ENCODE assay signal across 13 mouse cellular contexts in genomic region chr11:85577816-85578645, GRCm38 (mm10).
DNase-seq lines count a peak whose midpoint lies in the region; ATAC-seq and TF ChIP-seq lines count a peak whose summit lies in the region.
"Had no signal": no experiment of that assay in that cellular context is flagged by ENCODE, and none has a peak within 500 bp of the region (broad histone marks: within the 10 kb centered on the region; RNA-seq: fewer than 3 reads in every experiment).

No protein-coding gene starts in this region.

- peaks cover 16% of the 10 kb centered on the region for H3K4me1 ChIP-seq in forebrain, embryonic 12.5 days
- H3K4me1 ChIP-seq in forebrain, embryonic 10.5 days = peaks cover 37% of the 10 kb centered on the region
- peaks cover 19% of the 10 kb centered on the region for H3K4me1 ChIP-seq in lung, adult 2 months (ENCODE audit: control insufficient read depth, insufficient read depth, low read length)
- 0 out of 2 replicates have a peak, but pooled peaks cover 5% of the 10 kb centered on the region for H3K4me1 ChIP-seq in hindbrain, postnatal 0 days (ENCODE audit: insufficient read depth, low read length)
- H3K4me1 ChIP-seq in neural tube, embryonic 15.5 days = 0 out of 2 replicates have a peak, but pooled peaks cover 3% of the 10 kb centered on the region

- H3K27me3 ChIP-seq in forebrain, embryonic 12.5 days = no peaks in the 10 kb centered on the region
- H3K27me3 ChIP-seq in forebrain, embryonic 10.5 days (ENCODE audit: poor library complexity, severe bottlenecking) = no peaks in the 10 kb centered on the region
- H3K27me3 ChIP-seq in hindbrain, postnatal 0 days (ENCODE audit: insufficient read depth, low read length) = no peaks in the 10 kb centered on the region
- no peaks in the 10 kb centered on the region for H3K27me3 ChIP-seq in neural tube, embryonic 15.5 days (replicated peaks)
- H3K27me3 ChIP-seq: limb, embryonic 13.5 days; Patski had no signal

- TF ChIP-seq CTCF in lung, adult 2 months (IDR thresholded peaks at IDR 0.05; ENCODE audit: insufficient read depth, low read length) = no peak
- no peak for TF ChIP-seq CTCF in hindbrain, postnatal 0 days (IDR thresholded peaks at IDR 0.05; ENCODE audit: low read depth)

- ATAC-seq in forebrain, embryonic 12.5 days (ENCODE audit: low FRiP score) = no peak
- 0 out of 2 replicates have a peak, but pooled peaks have one; percentile 32 for ATAC-seq in hindbrain, postnatal 0 days
- no peak for ATAC-seq in neural tube, embryonic 15.5 days (ENCODE audit: low FRiP score)
- ATAC-seq: Patski had no signal

- peak overlapping the region; percentile 0; the same call in 1 of the 2 replicates for H3K27ac ChIP-seq in forebrain, embryonic 12.5 days
- no peak overlapping the region for H3K27ac ChIP-seq in forebrain, embryonic 10.5 days
- H3K27ac ChIP-seq in hindbrain, postnatal 0 days = peak overlapping the region; percentile 45; the same call in 1 of the 2 replicates
- peak overlapping the region; percentile 42; the same call in 1 of the 2 replicates for H3K27ac ChIP-seq in neural tube, embryonic 15.5 days (replicated peaks)
- H3K27ac ChIP-seq: limb, embryonic 13.5 days had no signal

- DNase-seq in forebrain, embryonic 10.5 days (ENCODE audit: extremely low spot score, low spot score) = no peak
- DNase-seq in lung, adult 2 months = peak; percentile 6
- DNase-seq in lung, adult 18-20 months = no peak
- DNase-seq in hindbrain, postnatal 0 days (ENCODE audit: low spot score) = peak; percentile 25
- no peak for DNase-seq in thymus, postnatal 10 days (ENCODE audit: low spot score in 2 of 2)
- no peak for DNase-seq in spleen, postnatal 36 days (ENCODE audit: low spot score in 2 of 2)
- DNase-seq: cerebellum, adult 2 months; kidney, adult 9 months had no signal

- H3K9ac ChIP-seq in forebrain, embryonic 12.5 days = no peak overlapping the region
- H3K9ac ChIP-seq in hindbrain, postnatal 0 days (replicated peaks; ENCODE audit: low read length) = no peak overlapping the region
- no peak overlapping the region for H3K9ac ChIP-seq in neural tube, embryonic 15.5 days (replicated peaks)
- H3K9ac ChIP-seq: limb, embryonic 13.5 days had no signal

- H3K36me3 ChIP-seq in forebrain, embryonic 12.5 days (replicated peaks) = no peaks in the 10 kb centered on the region
- H3K36me3 ChIP-seq in forebrain, embryonic 10.5 days (replicated peaks) = no peaks in the 10 kb centered on the region
- no peaks in the 10 kb centered on the region for H3K36me3 ChIP-seq in hindbrain, postnatal 0 days (ENCODE audit: insufficient read depth, low read length)
- H3K36me3 ChIP-seq in neural tube, embryonic 15.5 days = no peaks in the 10 kb centered on the region
- H3K36me3 ChIP-seq: limb, embryonic 13.5 days had no signal

- no peak overlapping the region for H3K4me2 ChIP-seq in forebrain, embryonic 12.5 days
- no peak overlapping the region for H3K4me2 ChIP-seq in hindbrain, postnatal 0 days (ENCODE audit: low read depth, low read length)
- no peak overlapping the region for H3K4me2 ChIP-seq in neural tube, embryonic 15.5 days
- H3K4me2 ChIP-seq: limb, embryonic 13.5 days had no signal

- WGBS in forebrain, embryonic 12.5 days = 45% methylated on average over 15 of the region's 15 CpGs
- WGBS in forebrain, embryonic 10.5 days = 68% methylated on average over 15 of the region's 15 CpGs
- 44% methylated on average over 15 of the region's 15 CpGs for WGBS in lung, adult 2 months
- WGBS in hindbrain, postnatal 0 days = 50% methylated on average over 15 of the region's 15 CpGs
- WGBS in neural tube, embryonic 15.5 days = 65% methylated on average over 15 of the region's 15 CpGs

- TF ChIP-seq POLR2A in lung, adult 2 months (IDR thresholded peaks at IDR 0.05; ENCODE audit: borderline replicate concordance, extremely low read depth, low read depth, low read length) = no peak

- H3K9me3 ChIP-seq in forebrain, embryonic 12.5 days = no peaks in the 10 kb centered on the region
- H3K9me3 ChIP-seq in forebrain, embryonic 10.5 days = no peaks in the 10 kb centered on the region
- H3K9me3 ChIP-seq in hindbrain, postnatal 0 days (ENCODE audit: low read length) = no peaks in the 10 kb centered on the region
- H3K9me3 ChIP-seq in neural tube, embryonic 15.5 days (replicated peaks) = no peaks in the 10 kb centered on the region
- H3K9me3 ChIP-seq: limb, embryonic 13.5 days had no signal

- no peak overlapping the region for H3K4me3 ChIP-seq in forebrain, embryonic 12.5 days (replicated peaks)
- H3K4me3 ChIP-seq in forebrain, embryonic 10.5 days = no peak overlapping the region
- no peak overlapping the region for H3K4me3 ChIP-seq in lung, adult 2 months (replicated peaks; ENCODE audit: extremely low read depth, low read depth, low read length)
- no peak overlapping the region for H3K4me3 ChIP-seq in hindbrain, postnatal 0 days (ENCODE audit: low read length)
- H3K4me3 ChIP-seq in neural tube, embryonic 15.5 days (replicated peaks) = no peak overlapping the region
- H3K4me3 ChIP-seq: limb, embryonic 13.5 days; myocyte had no signal

Comparison
In these comparisons a context has a peak if more than half of its experiments do, and no peak if none do; other contexts are left out.
1. DNase-seq: peak in lung, adult 2 months (single experiment) and hindbrain, postnatal 0 days (single experiment); none in forebrain, embryonic 10.5 days (single experiment), lung, adult 18-20 months (0 of 2), thymus, postnatal 10 days (0 of 2) and spleen, postnatal 36 days (0 of 2).